In the genomic region with DNA sequence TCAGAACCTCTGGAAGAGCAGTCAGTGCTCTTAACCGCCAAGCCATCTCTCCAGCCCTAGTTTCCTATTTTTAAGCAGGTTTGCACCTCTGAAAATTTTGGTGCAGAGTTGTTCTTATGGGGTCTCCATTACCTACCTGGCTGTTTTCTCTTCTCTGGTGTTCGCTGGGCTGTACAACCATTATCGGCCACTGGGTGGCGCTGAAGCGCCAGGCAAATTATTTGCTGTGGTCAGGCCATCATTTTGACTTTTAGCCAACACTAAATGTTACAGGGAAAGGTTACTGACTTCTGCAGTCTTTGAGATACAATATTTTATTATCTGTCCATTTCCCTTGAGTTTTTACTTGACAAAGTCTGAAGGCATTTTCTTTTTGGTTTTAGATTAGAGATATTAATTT, we compare ENCODE assay signal across 10 mouse cellular contexts.
A peak's percentile ranks its signal among the peaks of the same experiment; 100 is the strongest.
DNase-seq lines count a peak whose midpoint lies in the region; ATAC-seq and TF ChIP-seq lines count a peak whose summit lies in the region.
"Had no signal": no experiment of that assay in that cellular context is flagged by ENCODE, and none has a peak within 500 bp of the region (broad histone marks: within the 10 kb centered on the region; RNA-seq: fewer than 3 reads in every experiment).

No protein-coding gene starts in this region.

- H3K9me3 ChIP-seq in heart, embryonic 12.5 days (replicated peaks): no peaks in the 10 kb centered on the region
- no peaks in the 10 kb centered on the region for H3K9me3 ChIP-seq in lung, postnatal 0 days (ENCODE audit: low read length)
- H3K9me3 ChIP-seq in stomach, postnatal 0 days (ENCODE audit: control insufficient read depth, low read length): no peaks in the 10 kb centered on the region
- H3K9me3 ChIP-seq: limb, embryonic 12.5 days; stomach, embryonic 15.5 days had no signal

- TF ChIP-seq POLR2A in bone marrow macrophage, adult 2 months (IDR thresholded peaks at IDR 0.05; ENCODE audit: borderline replicate concordance, low read depth, low read length): no peak

- DNase-seq in heart, adult 11 months: peak; percentile 84
- DNase-seq in CD8-positive naive resting alpha-beta T cell, adult 2 months (ENCODE audit: low read depth in 2 of 2, low spot score in 2 of 2): peak; percentile 31 to 51
- DNase-seq in kidney, postnatal 10 days: peak; percentile 83
- peak; percentile 51 for DNase-seq in lung, postnatal 0 days (ENCODE audit: low spot score)
- peak; percentile 68 for DNase-seq in stomach, postnatal 0 days (ENCODE audit: low spot score)

- H3K4me1 ChIP-seq in heart, embryonic 12.5 days (replicated peaks): peaks cover 2% of the 10 kb centered on the region; the same call in 1 of the 2 replicates
- H3K4me1 ChIP-seq in bone marrow macrophage, adult 2 months (ENCODE audit: control insufficient read depth, insufficient read depth, low read length): no peaks in the 10 kb centered on the region
- no peaks in the 10 kb centered on the region for H3K4me1 ChIP-seq in lung, postnatal 0 days (ENCODE audit: insufficient read depth, low read depth, low read length)
- no peaks in the 10 kb centered on the region for H3K4me1 ChIP-seq in stomach, postnatal 0 days (replicated peaks; ENCODE audit: control insufficient read depth, insufficient read depth)
- H3K4me1 ChIP-seq: limb, embryonic 12.5 days; stomach, embryonic 15.5 days had no signal

- no peaks in the 10 kb centered on the region for H3K36me3 ChIP-seq in heart, embryonic 12.5 days
- H3K36me3 ChIP-seq in lung, postnatal 0 days (ENCODE audit: insufficient read depth, low read length): no peaks in the 10 kb centered on the region
- no peaks in the 10 kb centered on the region for H3K36me3 ChIP-seq in stomach, postnatal 0 days (ENCODE audit: control insufficient read depth, insufficient read depth, low read length)
- H3K36me3 ChIP-seq: limb, embryonic 12.5 days; stomach, embryonic 15.5 days had no signal

- 0 out of 2 replicates have a peak, but pooled peaks cover 3% of the 10 kb centered on the region for H3K27me3 ChIP-seq in heart, embryonic 12.5 days (replicated peaks)
- no peaks in the 10 kb centered on the region for H3K27me3 ChIP-seq in lung, postnatal 0 days (replicated peaks; ENCODE audit: insufficient read depth, low read length)
- H3K27me3 ChIP-seq in stomach, postnatal 0 days (ENCODE audit: control insufficient read depth, insufficient read depth, low read length): no peaks in the 10 kb centered on the region
- H3K27me3 ChIP-seq: limb, embryonic 12.5 days; stomach, embryonic 15.5 days had no signal

- TF ChIP-seq EP300 in lung, postnatal 0 days (IDR thresholded peaks at IDR 0.05): no peak
- no peak for TF ChIP-seq EP300 in stomach, postnatal 0 days (optimal IDR thresholded peaks at IDR 0.05)

- 4% methylated on average over 5 of the region's 5 CpGs for WGBS in heart, embryonic 12.5 days
- 6% methylated on average over 5 of the region's 5 CpGs for WGBS in lung, postnatal 0 days
- WGBS in stomach, postnatal 0 days: 3% methylated on average over 5 of the region's 5 CpGs

- H3K9ac ChIP-seq in heart, embryonic 12.5 days: no peak overlapping the region
- H3K9ac ChIP-seq in lung, postnatal 0 days (replicated peaks; ENCODE audit: low read depth): no peak overlapping the region
- H3K9ac ChIP-seq in stomach, postnatal 0 days (ENCODE audit: low read length): no peak overlapping the region
- H3K9ac ChIP-seq: limb, embryonic 12.5 days; stomach, embryonic 15.5 days had no signal

- no peak overlapping the region for H3K27ac ChIP-seq in heart, embryonic 12.5 days (ENCODE audit: poor library complexity, severe bottlenecking)
- no peak overlapping the region for H3K27ac ChIP-seq in bone marrow macrophage, adult 2 months (ENCODE audit: insufficient read depth, low read depth, low read length)
- no peak overlapping the region for H3K27ac ChIP-seq in lung, postnatal 0 days (ENCODE audit: low read length)
- H3K27ac ChIP-seq in stomach, postnatal 0 days (replicated peaks): no peak overlapping the region
- H3K27ac ChIP-seq: limb, embryonic 12.5 days; stomach, embryonic 15.5 days had no signal

- TF ChIP-seq CTCF in bone marrow macrophage, adult 2 months (IDR thresholded peaks at IDR 0.05; ENCODE audit: low read depth, low read length): peak; percentile 86
- peak; percentile 71 for TF ChIP-seq CTCF in lung, postnatal 0 days (IDR thresholded peaks at IDR 0.05)
- peak; percentile 88 for TF ChIP-seq CTCF in stomach, postnatal 0 days (IDR thresholded peaks at IDR 0.05; ENCODE audit: low read depth)

- no peak overlapping the region for H3K4me2 ChIP-seq in heart, embryonic 12.5 days
- H3K4me2 ChIP-seq in lung, postnatal 0 days (replicated peaks; ENCODE audit: low read depth, low read length): no peak overlapping the region
- H3K4me2 ChIP-seq in stomach, postnatal 0 days (replicated peaks; ENCODE audit: low read depth): no peak overlapping the region
- H3K4me2 ChIP-seq: limb, embryonic 12.5 days; stomach, embryonic 15.5 days had no signal

- no peak for ATAC-seq in heart, embryonic 12.5 days (ENCODE audit: insufficient number of reproducible peaks, low FRiP score)
- peak; percentile 81 for ATAC-seq in erythroblast, adult 5-6 weeks (replicated peaks; ENCODE audit: low FRiP score, poor library complexity, severe bottlenecking)
- no peak for ATAC-seq in lung, postnatal 0 days
- no peak for ATAC-seq in stomach, postnatal 0 days (ENCODE audit: low FRiP score, low TSS enrichment)

- H3K4me3 ChIP-seq in heart, embryonic 12.5 days: no peak overlapping the region
- no peak overlapping the region for H3K4me3 ChIP-seq in bone marrow macrophage, adult 2 months (ENCODE audit: insufficient read depth, low read length)
- H3K4me3 ChIP-seq in lung, postnatal 0 days (ENCODE audit: low read depth, low read length): no peak overlapping the region
- no peak overlapping the region for H3K4me3 ChIP-seq in stomach, postnatal 0 days (ENCODE audit: low read depth, low read length)
- H3K4me3 ChIP-seq: limb, embryonic 12.5 days; stomach, embryonic 15.5 days had no signal
